In the genomic region with DNA sequence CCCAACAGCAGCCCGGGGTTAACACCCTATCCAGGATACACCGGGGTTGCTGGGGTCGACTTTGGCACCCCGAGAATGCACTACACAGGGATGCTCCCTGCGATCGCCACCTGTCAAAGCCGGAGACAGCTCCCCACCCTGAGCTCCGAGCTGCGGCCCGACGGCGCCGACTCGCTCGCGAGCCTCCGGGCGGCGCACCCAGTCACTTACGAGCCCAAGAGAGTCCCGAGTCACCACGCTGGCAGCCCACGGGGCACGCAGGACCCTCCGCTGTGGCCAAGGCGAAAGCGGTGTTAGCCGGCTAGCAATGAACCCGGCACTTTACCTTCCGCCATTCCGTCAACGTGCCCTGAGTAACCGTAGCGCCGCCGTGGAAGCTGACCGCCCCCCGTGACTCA, we compare ENCODE assay signal across 8 mouse cellular contexts. TPM values are rescaled to one million over a fixed set of nuclear protein-coding genes. Genes with fewer than 3 reads are reported as not detected.
DNase-seq lines count a peak whose midpoint lies in the region; ATAC-seq and TF ChIP-seq lines count a peak whose summit lies in the region.

No protein-coding gene starts in this region.

- DNase-seq in gastrocnemius, adult 2 months: no peak
- no peak for DNase-seq in gastrocnemius, postnatal 10 days
- DNase-seq in midbrain, postnatal 0 days (ENCODE audit: low spot score): peak; percentile 20
- no peak for DNase-seq in right cerebral cortex, postnatal 10 days (ENCODE audit: low spot score in 2 of 2)
- DNase-seq in urinary bladder, postnatal 36 days (ENCODE audit: low spot score in 2 of 2): no peak

- peak overlapping the region; percentile 86 for H3K4me2 ChIP-seq in embryonic facial prominence, embryonic 13.5 days
- H3K4me2 ChIP-seq in intestine, postnatal 0 days (replicated peaks; ENCODE audit: low read depth): peak overlapping the region; percentile 91
- H3K4me2 ChIP-seq in midbrain, postnatal 0 days (ENCODE audit: low read depth, low read length, poor library complexity, severe bottlenecking): peak overlapping the region; percentile 59

- no peaks in the 10 kb centered on the region for H3K27me3 ChIP-seq in C2C12 (ENCODE audit: control insufficient read depth, insufficient read depth, insufficient read length)
- H3K27me3 ChIP-seq in embryonic facial prominence, embryonic 13.5 days: no peaks in the 10 kb centered on the region
- H3K27me3 ChIP-seq in intestine, postnatal 0 days (replicated peaks; ENCODE audit: control insufficient read depth, insufficient read depth, low read length): no peaks in the 10 kb centered on the region
- H3K27me3 ChIP-seq in midbrain, postnatal 0 days (ENCODE audit: insufficient read depth, low read length): no peaks in the 10 kb centered on the region

- peak overlapping the region; percentile 95 for H3K9ac ChIP-seq in embryonic facial prominence, embryonic 13.5 days
- peak overlapping the region; percentile 96 for H3K9ac ChIP-seq in intestine, postnatal 0 days (ENCODE audit: low read depth, low read length)
- H3K9ac ChIP-seq in midbrain, postnatal 0 days (replicated peaks; ENCODE audit: low read length, poor library complexity, severe bottlenecking): peak overlapping the region; percentile 90

- H3K36me3 ChIP-seq in C2C12 (ENCODE audit: control insufficient read depth, insufficient read depth): no peaks in the 10 kb centered on the region
- no peaks in the 10 kb centered on the region for H3K36me3 ChIP-seq in embryonic facial prominence, embryonic 13.5 days
- no peaks in the 10 kb centered on the region for H3K36me3 ChIP-seq in intestine, postnatal 0 days (ENCODE audit: control insufficient read depth, insufficient read depth)
- no peaks in the 10 kb centered on the region for H3K36me3 ChIP-seq in midbrain, postnatal 0 days (ENCODE audit: insufficient read depth, low read length)

- H3K27ac ChIP-seq in gastrocnemius, adult 2 months: peak overlapping the region; percentile 96
- H3K27ac ChIP-seq in embryonic facial prominence, embryonic 13.5 days: peak overlapping the region; percentile 62
- peak overlapping the region; percentile 77 for H3K27ac ChIP-seq in intestine, postnatal 0 days (ENCODE audit: low read depth, low read length)
- peak overlapping the region; percentile 84 for H3K27ac ChIP-seq in midbrain, postnatal 0 days (ENCODE audit: low read depth, low read length)

- peaks cover 22% of the 10 kb centered on the region for H3K4me1 ChIP-seq in embryonic facial prominence, embryonic 13.5 days
- H3K4me1 ChIP-seq in intestine, postnatal 0 days (replicated peaks; ENCODE audit: control insufficient read depth, insufficient read depth, low read length): 0 out of 2 replicates have a peak, but pooled peaks cover 6% of the 10 kb centered on the region
- peaks cover 12% of the 10 kb centered on the region; the same call in 1 of the 2 replicates for H3K4me1 ChIP-seq in midbrain, postnatal 0 days (ENCODE audit: insufficient read depth, low read length)

- intact Hi-C loops in gastrocnemius, adult 2 months (cut with DNase I): loop anchor here (2.0 to 10.0 kb wide), 2 partner anchors 47 to 145 kb away; a partner anchor contains a TSS

- WGBS in embryonic facial prominence, embryonic 13.5 days: under 1% methylated on average over 38 of the region's 38 CpGs
- under 1% methylated on average over 37 of the region's 38 CpGs for WGBS in intestine, postnatal 0 days
- WGBS in midbrain, postnatal 0 days: under 1% methylated on average over 38 of the region's 38 CpGs

- peaks cover 36% of the 10 kb centered on the region for H3K79me2 ChIP-seq in C2C12 (ENCODE audit: control insufficient read depth, insufficient read depth)

- TF ChIP-seq CTCF in gastrocnemius, adult 2 months (IDR thresholded peaks at IDR 0.05): no peak
- TF ChIP-seq CTCF in C2C12 (IDR thresholded peaks at IDR 0.05; ENCODE audit: control insufficient read depth, insufficient read depth, insufficient read length): no peak
- peak; percentile 21 for TF ChIP-seq CTCF in intestine, postnatal 0 days (IDR thresholded peaks at IDR 0.05; ENCODE audit: low read depth)
- no peak for TF ChIP-seq CTCF in midbrain, postnatal 0 days (IDR thresholded peaks at IDR 0.05)

- H3ac ChIP-seq in C2C12 (ENCODE audit: control insufficient read depth, insufficient read length, low read depth): peak overlapping the region; percentile 72

- peak overlapping the region; percentile 74 for H3K4me3 ChIP-seq in gastrocnemius, adult 2 months
- H3K4me3 ChIP-seq in C2C12 (ENCODE audit: insufficient read depth, poor library complexity, severe bottlenecking): peak overlapping the region; percentile 85
- peak overlapping the region; percentile 98 for H3K4me3 ChIP-seq in embryonic facial prominence, embryonic 13.5 days
- H3K4me3 ChIP-seq in intestine, postnatal 0 days (ENCODE audit: low read depth, low read length): peak overlapping the region; percentile 92
- H3K4me3 ChIP-seq in midbrain, postnatal 0 days (ENCODE audit: low read depth, low read length): peak overlapping the region; percentile 94

- peaks cover 26% of the 10 kb centered on the region for H3K79me3 ChIP-seq in C2C12 (ENCODE audit: low read depth)

- ATAC-seq in embryonic facial prominence, embryonic 13.5 days (ENCODE audit: insufficient number of reproducible peaks, insufficient read depth, low FRiP score, low TSS enrichment, low read depth): 0 out of 2 replicates have a peak, but pooled peaks have one; percentile 11
- ATAC-seq in intestine, postnatal 0 days: peak; percentile 46
- peak; percentile 67 for ATAC-seq in midbrain, postnatal 0 days (ENCODE audit: low FRiP score)

- no peaks in the 10 kb centered on the region for H3K9me3 ChIP-seq in embryonic facial prominence, embryonic 13.5 days
- H3K9me3 ChIP-seq in intestine, postnatal 0 days (ENCODE audit: control insufficient read depth): no peaks in the 10 kb centered on the region
- no peaks in the 10 kb centered on the region for H3K9me3 ChIP-seq in midbrain, postnatal 0 days (ENCODE audit: low read length)

TF ChIP-seq in C2C12, 6 proteins besides CTCF, POLR2A, EP300 and RAD21:
- TF ChIP-seq MYOD1 (IDR thresholded peaks at IDR 0.05; ENCODE audit: control insufficient read depth, insufficient read length, low read depth) (no peak), USF1 (IDR thresholded peaks at IDR 0.05; ENCODE audit: low read depth) (no peak), FOSL1 (IDR thresholded peaks at IDR 0.05; ENCODE audit: insufficient read depth, low read length, poor library complexity, severe bottlenecking) (no peak), MAX (IDR thresholded peaks at IDR 0.05) (no peak), CEBPB (IDR thresholded peaks at IDR 0.05; ENCODE audit: low read depth) (no peak), MYOG (IDR thresholded peaks at IDR 0.05; ENCODE audit: control insufficient read depth, extremely low read depth, insufficient read length) (no peak)
TF ChIP-seq in C2C12: peak in this region for 0.

RNA-seq across cellular contexts. Expression of a gene that starts 0.3 kb away (rescaled TPM):
- 10 to 100 TPM; 35.4 to 36.2 TPM for total RNA-seq in gastrocnemius, adult 2 months (2021)
- total RNA-seq in gastrocnemius, postnatal 10 days (2021): 10 to 100 TPM; 23.1 to 23.5 TPM
- 4.2 TPM for polyA plus RNA-seq in C2C12 (2012; fragmentation: generic; extraction: Trizol)
- 14.3 and 15.6 TPM in 2 replicates for polyA plus RNA-seq in embryonic facial prominence, embryonic 13.5 days (2015; fragmentation: Nextera tagmentation; extraction: Ambion mirVana)
- polyA plus RNA-seq in intestine, postnatal 0 days (2015; fragmentation: Nextera tagmentation; extraction: Ambion mirVana): 5.6 and 5.9 TPM in 2 replicates
- 11.8 and 19.9 TPM in 2 replicates for total RNA-seq in midbrain, postnatal 0 days (2014; rRNA removed)
- polyA plus RNA-seq in midbrain, postnatal 0 days (2015; fragmentation: Nextera tagmentation; extraction: Ambion mirVana): 9.5 and 10.8 TPM in 2 replicates

RNA-seq across cellular contexts. Expression of a gene that starts 0.4 kb away (rescaled TPM):
- 100 to 1,000 TPM; 143 to 219 TPM for total RNA-seq in gastrocnemius, adult 2 months (2021)
- 10 to 100 TPM; 72.8 to 75.2 TPM for total RNA-seq in gastrocnemius, postnatal 10 days (2021)
- polyA plus RNA-seq in C2C12 (2012; fragmentation: generic; extraction: Trizol): 3.5 TPM
- 105 and 141 TPM in 2 replicates for polyA plus RNA-seq in embryonic facial prominence, embryonic 13.5 days (2015; fragmentation: Nextera tagmentation; extraction: Ambion mirVana)
- polyA plus RNA-seq in intestine, postnatal 0 days (2015; fragmentation: Nextera tagmentation; extraction: Ambion mirVana): 23.1 and 23.6 TPM in 2 replicates
- 36.2 and 47.2 TPM in 2 replicates for total RNA-seq in midbrain, postnatal 0 days (2014; rRNA removed)
- polyA plus RNA-seq in midbrain, postnatal 0 days (2015; fragmentation: Nextera tagmentation; extraction: Ambion mirVana): 73.2 and 78.7 TPM in 2 replicates

RNA-seq across cellular contexts. Expression of a gene that starts 39.0 kb away (rescaled TPM):
- total RNA-seq in gastrocnemius, adult 2 months (2021): 10 to 100 TPM; 33.4 to 43.4 TPM
- 10 to 100 TPM; 30.1 to 36.2 TPM for total RNA-seq in gastrocnemius, postnatal 10 days (2021)
- 26.7 TPM for polyA plus RNA-seq in C2C12 (2012; fragmentation: generic; extraction: Trizol)
- polyA plus RNA-seq in embryonic facial prominence, embryonic 13.5 days (2015; fragmentation: Nextera tagmentation; extraction: Ambion mirVana): 79.8 and 89.1 TPM in 2 replicates
- polyA plus RNA-seq in intestine, postnatal 0 days (2015; fragmentation: Nextera tagmentation; extraction: Ambion mirVana): 37.1 and 42.8 TPM in 2 replicates
- total RNA-seq in midbrain, postnatal 0 days (2014; rRNA removed): 36.6 and 44.5 TPM in 2 replicates
- polyA plus RNA-seq in midbrain, postnatal 0 days (2015; fragmentation: Nextera tagmentation; extraction: Ambion mirVana): 54.3 and 55.0 TPM in 2 replicates

RNA-seq across cellular contexts. Expression of a gene that starts 47.4 kb away (rescaled TPM):
- total RNA-seq in gastrocnemius, adult 2 months (2021): 10 to 100 TPM; 18.5 to 24.0 TPM
- 10 to 100 TPM; 14.2 to 15.0 TPM for total RNA-seq in gastrocnemius, postnatal 10 days (2021)
- polyA plus RNA-seq in C2C12 (2012; fragmentation: generic; extraction: Trizol): 12.3 TPM
- polyA plus RNA-seq in embryonic facial prominence, embryonic 13.5 days (2015; fragmentation: Nextera tagmentation; extraction: Ambion mirVana): 21.7 and 22.5 TPM in 2 replicates
- 8.0 and 11.0 TPM in 2 replicates for polyA plus RNA-seq in intestine, postnatal 0 days (2015; fragmentation: Nextera tagmentation; extraction: Ambion mirVana)
- 16.2 and 28.7 TPM in 2 replicates for total RNA-seq in midbrain, postnatal 0 days (2014; rRNA removed)
- polyA plus RNA-seq in midbrain, postnatal 0 days (2015; fragmentation: Nextera tagmentation; extraction: Ambion mirVana): 24.9 and 28.1 TPM in 2 replicates

Comparison
In these comparisons a context has a peak if more than half of its experiments do, and no peak if none do; other contexts are left out.
1. ATAC-seq: peak in every context shown above with its lines; median percentile 67 in midbrain, postnatal 0 days; 46 in intestine, postnatal 0 days; 11 in embryonic facial prominence, embryonic 13.5 days.